24 mouse cellular contexts compared by ENCODE assay signal in the genomic region with DNA sequence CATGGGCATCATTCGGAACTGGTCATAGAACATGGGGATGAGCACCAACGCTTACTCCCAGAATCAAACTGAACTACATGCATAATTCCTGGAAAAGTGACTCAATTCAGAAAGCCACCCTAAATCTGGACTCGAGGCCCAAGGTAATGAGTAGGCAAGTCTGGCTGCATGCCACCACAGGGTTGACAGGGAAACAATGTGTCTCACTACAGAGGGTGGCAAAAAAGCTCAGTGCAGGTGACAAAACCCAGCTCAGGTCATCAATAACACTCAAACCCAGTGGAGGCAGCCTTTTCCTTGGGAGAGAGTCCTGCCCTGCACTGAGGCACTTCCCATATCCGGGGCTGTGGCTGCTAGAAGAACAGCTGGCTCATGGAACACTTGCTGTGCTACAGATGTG.
"Had no signal": no experiment of that assay in that cellular context is flagged by ENCODE, and none has a peak within 500 bp of the region (broad histone marks: within the 10 kb centered on the region; RNA-seq: fewer than 3 reads in every experiment).

No protein-coding gene starts in this region.

- H3K4me1 ChIP-seq: embryonic facial prominence, embryonic 12.5 days; embryonic facial prominence, embryonic 15.5 days; forebrain, embryonic 13.5 days; heart, embryonic 10.5 days had no signal

- H3K4me3 ChIP-seq: embryonic facial prominence, embryonic 10.5 days; embryonic facial prominence, embryonic 12.5 days; embryonic facial prominence, embryonic 13.5 days; embryonic facial prominence, embryonic 15.5 days; erythroblast, embryonic 14.5 days; forebrain, embryonic 10.5 days; forebrain, embryonic 12.5 days; forebrain, embryonic 13.5 days; forebrain, embryonic 15.5 days; gastrocnemius, adult 2 months; heart, adult 2 months; heart, embryonic 10.5 days had no signal

- H3K27me3 ChIP-seq: embryonic facial prominence, embryonic 12.5 days; embryonic facial prominence, embryonic 13.5 days; embryonic facial prominence, embryonic 15.5 days; forebrain, embryonic 12.5 days; forebrain, embryonic 13.5 days; forebrain, embryonic 15.5 days had no signal

- H3K36me3 ChIP-seq: embryonic facial prominence, embryonic 10.5 days; embryonic facial prominence, embryonic 12.5 days; embryonic facial prominence, embryonic 13.5 days; embryonic facial prominence, embryonic 15.5 days; forebrain, embryonic 10.5 days; forebrain, embryonic 12.5 days; forebrain, embryonic 15.5 days; heart, embryonic 10.5 days had no signal

- DNase-seq: cerebellum, adult 9-11 months; cerebellum, postnatal 10 days; cerebellum, postnatal 14 days; cerebellum, postnatal 25 days; cerebellum, postnatal 36 days; embryo, embryonic 11 days; forebrain, postnatal 0 days; gastrocnemius, adult 2 months; gastrocnemius, postnatal 10 days; gastrocnemius, postnatal 14 days; gastrocnemius, postnatal 25 days; gastrocnemius, postnatal 36 days; heart, adult 18-20 months; heart, adult 2 months had no signal

- H3K27ac ChIP-seq: embryonic facial prominence, embryonic 10.5 days; embryonic facial prominence, embryonic 12.5 days; embryonic facial prominence, embryonic 13.5 days; embryonic facial prominence, embryonic 15.5 days; forebrain, embryonic 10.5 days; forebrain, embryonic 12.5 days; forebrain, embryonic 13.5 days; forebrain, embryonic 15.5 days; gastrocnemius, adult 2 months; heart, adult 2 months; heart, embryonic 10.5 days had no signal
